Mouse (Mus musculus) ovary, postnatal 36 days (tissue): ENCODE measurements around the gene Cog8.
"Not testable (repeated sequence)": the region's sequence is repeated elsewhere in the genome, so short reads cannot be mapped to it uniquely, and the experiment has no call there.

Experiments
- DNase-seq: peaks from one replicate; pipeline ENCODE4 v3.0.0; 2022; ENCODE audit warnings: low spot score, mixed read lengths

Gene Cog8

GRCm38 (mm10) chr8:107045478-107045877, 11.0 kb downstream of the Cog8 start:
- DNase-seq, result no peak

GRCm38 (mm10) chr8:107040632-107041031, 15.9 kb downstream of the Cog8 start:
- DNase-seq, result no peak

GRCm38 (mm10) chr8:107036626-107037025, 19.9 kb downstream of the Cog8 start:
- peak; percentile 26 for DNase-seq

- no peak for DNase-seq
These were observed 20.8 kb downstream of the Cog8 start for GRCm38 (mm10) chr8:107035641-107036040.

DNA sequence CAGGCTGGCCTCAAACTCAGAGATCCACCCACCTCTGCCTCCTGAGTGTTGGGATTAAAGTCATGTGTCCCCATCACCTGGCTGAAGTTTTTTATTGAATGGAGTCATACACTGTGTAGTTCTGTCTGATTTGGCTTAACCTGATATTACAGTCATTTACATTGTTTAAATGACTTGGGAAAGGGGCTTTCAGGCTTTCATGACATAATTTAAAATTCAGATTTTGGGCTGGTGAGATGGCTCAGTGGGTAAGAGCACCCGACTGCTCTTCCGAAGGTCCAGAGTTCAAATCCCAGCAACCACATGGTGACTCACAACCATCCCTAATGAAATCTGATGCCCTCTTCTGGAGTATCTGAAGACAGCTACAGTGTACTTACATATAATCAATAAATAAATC, 22.9 kb downstream of the Cog8 start:
- not testable (repeated sequence) for DNase-seq

GRCm38 (mm10) chr8:107031577-107032090, 24.9 kb downstream of the Cog8 start:
- DNase-seq, result no peak

GRCm38 (mm10) chr8:107030650-107031576, 25.6 kb downstream of the Cog8 start, which contains the start of gene Vps4a:
Vps4a (plus strand) TSS chr8:107031222.
- DNase-seq, result peak; percentile 98

DNA sequence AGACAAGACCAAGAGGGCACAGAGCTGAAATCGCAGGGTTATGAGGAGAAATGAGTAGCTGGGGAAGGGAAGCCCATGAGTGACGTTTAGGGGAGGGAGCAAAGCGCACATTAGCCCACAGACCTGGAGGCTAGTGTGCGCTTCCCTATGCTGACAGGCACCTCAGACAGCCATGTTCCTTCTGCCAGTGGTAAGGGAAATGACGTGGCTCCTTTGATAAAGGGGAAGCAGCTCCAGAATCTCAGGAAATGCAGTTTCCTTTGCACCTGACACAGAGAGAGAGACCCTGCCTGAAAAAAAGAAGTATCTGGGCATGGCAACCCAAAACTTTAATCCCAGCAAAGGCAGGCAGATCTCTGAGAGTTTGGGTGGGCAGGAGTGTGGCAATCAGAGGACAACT, 26.4 kb downstream of the Cog8 start:
- no peak for DNase-seq

DNA sequence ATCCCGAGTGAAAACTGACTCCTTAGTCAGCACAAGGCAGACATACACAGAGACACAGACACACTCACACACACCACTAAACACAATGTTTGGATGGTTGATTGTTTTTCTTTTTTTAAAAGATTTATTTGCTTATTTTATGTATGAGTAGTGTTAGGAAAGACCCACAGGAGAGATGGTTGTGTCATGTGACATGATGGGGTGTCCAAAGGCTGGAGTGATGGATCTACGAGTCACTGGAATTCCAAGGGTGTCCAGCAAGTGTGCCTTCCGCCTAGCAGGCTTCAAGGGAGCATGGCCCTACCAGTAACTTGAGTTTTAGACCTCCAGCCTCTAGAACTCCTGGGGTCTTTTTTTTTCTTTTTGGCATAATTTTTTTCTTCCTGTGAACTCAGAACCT, 27.2 kb downstream of the Cog8 start:
- no peak for DNase-seq

GRCm38 (mm10) chr8:107023479-107023878, 33.0 kb downstream of the Cog8 start:
- no peak for DNase-seq

- no peak for DNase-seq
These were observed 41.6 kb downstream of the Cog8 start for GRCm38 (mm10) chr8:107014915-107015314.

DNA sequence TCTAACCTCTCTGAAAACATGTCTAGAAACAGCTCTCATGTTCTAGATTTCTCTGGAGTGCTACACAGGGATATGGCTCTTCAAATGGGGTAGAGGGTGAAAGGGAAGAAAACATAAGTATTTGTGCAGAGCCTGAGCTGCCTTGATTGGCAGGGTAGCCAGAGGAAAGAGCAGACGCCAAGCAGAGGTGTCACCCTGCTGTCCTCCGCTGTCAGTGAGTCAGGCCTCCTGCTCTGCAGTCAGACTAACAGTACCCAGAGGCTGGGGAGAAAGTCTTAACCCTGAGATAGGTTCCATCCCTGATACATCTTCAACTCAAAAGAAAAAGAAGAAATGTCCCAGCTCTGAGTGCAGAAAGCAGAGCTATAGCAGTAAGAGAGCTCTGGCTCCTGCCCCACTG, 43.8 kb downstream of the Cog8 start:
- no peak for DNase-seq

- DNase-seq, result no peak
These were observed 48.7 kb downstream of the Cog8 start for GRCm38 (mm10) chr8:107007795-107008194.

DNA sequence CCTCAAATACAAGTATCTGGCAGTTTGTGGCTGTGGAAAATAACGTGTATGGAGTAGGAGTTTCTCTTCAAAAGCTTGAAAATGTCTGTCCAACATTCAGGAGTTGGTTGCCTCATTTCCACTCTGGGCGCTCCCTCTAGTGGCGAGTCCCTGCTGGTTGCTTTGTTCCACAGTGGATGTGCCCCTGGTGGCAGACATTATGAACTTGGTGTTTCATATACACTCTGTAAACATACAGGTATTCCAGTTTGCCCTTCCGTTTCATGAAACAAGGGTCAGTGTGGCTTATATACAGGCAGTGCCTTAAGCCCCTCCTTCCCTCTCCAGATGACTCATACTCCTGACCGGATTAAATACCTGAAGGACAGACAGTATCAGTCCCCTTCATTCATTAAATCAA, 54.0 kb downstream of the Cog8 start:
- peak; percentile 86 for DNase-seq

DNA sequence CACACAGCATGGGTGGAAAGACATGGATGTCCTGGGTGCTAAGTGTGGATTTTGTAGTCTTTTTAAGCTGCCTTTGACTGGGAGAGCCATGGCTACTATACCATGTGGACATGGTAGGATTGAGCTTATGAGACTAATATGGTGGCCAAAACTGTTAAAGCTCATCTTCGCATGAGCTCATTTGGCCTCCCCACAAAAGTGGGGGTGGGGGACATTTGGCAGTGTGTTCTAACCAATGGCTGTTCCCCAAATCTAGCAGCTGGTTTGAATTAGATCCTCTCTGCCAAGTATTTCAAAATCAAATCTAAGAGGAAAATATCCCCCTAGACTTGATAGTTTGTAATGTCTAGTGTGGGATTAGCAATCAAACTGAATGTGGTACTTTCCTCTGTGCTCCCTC, 57.4 kb downstream of the Cog8 start:
- peak; percentile 25 for DNase-seq

- no peak for DNase-seq
These were observed 59.1 kb downstream of the Cog8 start for GRCm38 (mm10) chr8:106997416-106997815.

GRCm38 (mm10) chr8:106996339-106996738, 60.1 kb downstream of the Cog8 start:
- DNase-seq, result not testable (repeated sequence)
